Comparison of ENCODE assay signal across 11 mouse cellular contexts in the genomic region with DNA sequence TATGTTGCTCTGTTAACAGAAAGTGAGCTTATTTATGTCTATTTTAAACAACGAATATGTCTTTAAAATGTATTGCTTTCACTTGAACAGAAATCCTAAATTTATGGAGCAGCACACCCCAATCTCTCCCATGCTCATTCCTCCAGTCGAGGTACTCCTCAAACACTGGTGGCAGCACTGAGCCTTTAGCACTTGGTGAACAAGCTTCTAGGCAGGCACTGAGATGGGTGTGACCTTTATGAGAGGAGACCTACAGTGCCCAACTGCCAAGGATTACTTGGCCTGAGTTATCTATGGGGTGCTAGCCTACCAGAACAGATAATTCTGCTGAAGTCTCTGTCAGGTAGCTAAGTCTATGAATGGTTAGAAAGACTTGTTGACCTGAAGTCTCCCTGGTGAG. TPM values are rescaled to one million over a fixed set of nuclear protein-coding genes. Genes with fewer than 3 reads are reported as not detected.
DNase-seq lines count a peak whose midpoint lies in the region; ATAC-seq and TF ChIP-seq lines count a peak whose summit lies in the region.
"Had no signal": no experiment of that assay in that cellular context is flagged by ENCODE, and none has a peak within 500 bp of the region (broad histone marks: within the 10 kb centered on the region; RNA-seq: fewer than 3 reads in every experiment).

No protein-coding gene starts in this region.

- no peak for ATAC-seq in hindbrain, postnatal 0 days
- no peak for ATAC-seq in hindbrain, embryonic 16.5 days

- H3K36me3 ChIP-seq in hindbrain, postnatal 0 days (ENCODE audit: insufficient read depth, low read length) = peaks cover 7% of the 10 kb centered on the region; the same call in 1 of the 2 replicates
- peaks cover 4% of the 10 kb centered on the region; the same call in 1 of the 2 replicates for H3K36me3 ChIP-seq in hindbrain, embryonic 16.5 days (ENCODE audit: control insufficient read depth, insufficient read depth, low read length)
- peaks cover 4% of the 10 kb centered on the region; the same call in 1 of the 2 replicates for H3K36me3 ChIP-seq in thymus, adult 2 months (ENCODE audit: control insufficient read depth, insufficient read depth, low read length)
- H3K36me3 ChIP-seq in liver, adult 2 months (ENCODE audit: control insufficient read depth, insufficient read depth, low read length) = peaks cover 3% of the 10 kb centered on the region

- H3K79me2 ChIP-seq in liver, adult 2 months (ENCODE audit: control insufficient read depth, insufficient read depth, low read length) = peaks cover 14% of the 10 kb centered on the region; the same call in 1 of the 2 replicates

- TF ChIP-seq CTCF in hindbrain, postnatal 0 days (IDR thresholded peaks at IDR 0.05; ENCODE audit: low read depth) = peak; percentile 41
- TF ChIP-seq CTCF in thymus, adult 2 months (IDR thresholded peaks at IDR 0.05; ENCODE audit: borderline replicate concordance, control insufficient read depth, extremely low read depth, insufficient read depth, low read length, poor library complexity) = no peak
- TF ChIP-seq CTCF in liver, adult 2 months (IDR thresholded peaks at IDR 0.05; ENCODE audit: low read depth, low read length) = peak; percentile 6; the same call in 1 of the 2 replicates

- no peak for DNase-seq in hindbrain, postnatal 0 days (ENCODE audit: low spot score)
- DNase-seq in thymus, postnatal 4 days = peak; percentile 34
- no peak for DNase-seq in thymus, adult 2 months
- no peak for DNase-seq in liver, adult 2 months (ENCODE audit: extremely low read depth, low read depth, low spot score)
- DNase-seq in frontal cortex, postnatal 25 days (ENCODE audit: low spot score in 2 of 2) = no peak
- DNase-seq in spleen, adult 18-20 months = no peak
- no peak for DNase-seq in adrenal gland, postnatal 4 days (ENCODE audit: low spot score in 2 of 2)
- DNase-seq: cerebellum, adult 9-10 months had no signal

- no peaks in the 10 kb centered on the region for H3K27me3 ChIP-seq in hindbrain, postnatal 0 days (ENCODE audit: insufficient read depth, low read length)
- no peaks in the 10 kb centered on the region for H3K27me3 ChIP-seq in hindbrain, embryonic 16.5 days (replicated peaks; ENCODE audit: control insufficient read depth, insufficient read depth, low read length)
- H3K27me3 ChIP-seq in thymus, adult 2 months (ENCODE audit: control insufficient read depth, insufficient read depth, low read length) = no peaks in the 10 kb centered on the region
- no peaks in the 10 kb centered on the region for H3K27me3 ChIP-seq in liver, adult 2 months (ENCODE audit: control insufficient read depth, insufficient read depth, low read length)
- H3K27me3 ChIP-seq: lung, embryonic 15.5 days had no signal

- H3K9me3 ChIP-seq in hindbrain, postnatal 0 days (ENCODE audit: low read length) = no peaks in the 10 kb centered on the region
- H3K9me3 ChIP-seq in hindbrain, embryonic 16.5 days (ENCODE audit: control insufficient read depth, low read length) = no peaks in the 10 kb centered on the region
- H3K9me3 ChIP-seq: hindbrain, embryonic 10.5 days; lung, embryonic 15.5 days had no signal

- H3K4me2 ChIP-seq in hindbrain, postnatal 0 days (ENCODE audit: low read depth, low read length) = no peak overlapping the region
- H3K4me2 ChIP-seq in hindbrain, embryonic 16.5 days (ENCODE audit: low read length) = no peak overlapping the region
- H3K4me2 ChIP-seq: lung, embryonic 15.5 days had no signal

- 62% methylated on average over 2 of the region's 2 CpGs for WGBS in hindbrain, postnatal 0 days
- WGBS in hindbrain, embryonic 16.5 days = 61% methylated on average over 2 of the region's 2 CpGs
- 61% methylated on average over 2 of the region's 2 CpGs for WGBS in thymus, adult 2 months
- WGBS in liver, adult 2 months = 59% methylated on average over 2 of the region's 2 CpGs

- no peak overlapping the region for H3K4me3 ChIP-seq in hindbrain, postnatal 0 days (ENCODE audit: low read length)
- H3K4me3 ChIP-seq in hindbrain, embryonic 16.5 days (ENCODE audit: low read length) = no peak overlapping the region
- no peak overlapping the region for H3K4me3 ChIP-seq in thymus, adult 2 months (ENCODE audit: control insufficient read depth, insufficient read depth, low read length)
- no peak overlapping the region for H3K4me3 ChIP-seq in liver, adult 2 months (ENCODE audit: insufficient read depth, low read depth, low read length)
- H3K4me3 ChIP-seq: hindbrain, embryonic 10.5 days; lung, embryonic 15.5 days had no signal

- H3K4me1 ChIP-seq in hindbrain, postnatal 0 days (ENCODE audit: insufficient read depth, low read length) = no peaks in the 10 kb centered on the region
- H3K4me1 ChIP-seq in hindbrain, embryonic 16.5 days (ENCODE audit: control insufficient read depth, insufficient read depth, low read depth, low read length) = no peaks in the 10 kb centered on the region
- H3K4me1 ChIP-seq in thymus, adult 2 months (replicated peaks; ENCODE audit: control insufficient read depth, insufficient read depth, low read length) = peaks cover 9% of the 10 kb centered on the region
- peaks cover 18% of the 10 kb centered on the region for H3K4me1 ChIP-seq in liver, adult 2 months (ENCODE audit: control insufficient read depth, insufficient read depth, low read length)

- H3K9ac ChIP-seq in hindbrain, postnatal 0 days (replicated peaks; ENCODE audit: low read length) = no peak overlapping the region
- H3K9ac ChIP-seq in hindbrain, embryonic 16.5 days (ENCODE audit: low read depth, low read length) = no peak overlapping the region
- H3K9ac ChIP-seq in liver, adult 2 months (ENCODE audit: low read depth, low read length) = no peak overlapping the region
- H3K9ac ChIP-seq: lung, embryonic 15.5 days had no signal

- TF ChIP-seq POLR2A in thymus, adult 2 months (IDR thresholded peaks at IDR 0.05; ENCODE audit: control insufficient read depth, extremely low read depth, insufficient read depth, low read length, poor library complexity) = no peak
- TF ChIP-seq POLR2A in liver, adult 2 months (IDR thresholded peaks at IDR 0.05; ENCODE audit: extremely low read depth, insufficient read depth, low read length) = no peak

- H3K27ac ChIP-seq in hindbrain, postnatal 0 days = no peak overlapping the region
- no peak overlapping the region for H3K27ac ChIP-seq in hindbrain, embryonic 16.5 days (ENCODE audit: low read depth, low read length)
- no peak overlapping the region for H3K27ac ChIP-seq in thymus, adult 2 months (ENCODE audit: control insufficient read depth, insufficient read depth, low read length)
- no peak overlapping the region for H3K27ac ChIP-seq in liver, adult 2 months (replicated peaks; ENCODE audit: insufficient read depth, low read depth, low read length)
- H3K27ac ChIP-seq: hindbrain, embryonic 10.5 days had no signal

RNA-seq across cellular contexts. Expression of gene Mob2, which starts 41.2 kb away (rescaled TPM):
- 41.1 and 45.5 TPM in 2 replicates for total RNA-seq in hindbrain, postnatal 0 days (2014; rRNA removed)
- 43.4 and 44.1 TPM in 2 replicates for polyA plus RNA-seq in hindbrain, postnatal 0 days (2015; fragmentation: Nextera tagmentation; extraction: Ambion mirVana)
- polyA plus RNA-seq in hindbrain, embryonic 16.5 days (2015; fragmentation: Nextera tagmentation; extraction: Ambion mirVana) = 52.7 and 55.9 TPM in 2 replicates
- 62.6 and 73.5 TPM in 2 replicates for polyA plus RNA-seq in thymus, adult 2 months (2012; rRNA removed)
- total RNA-seq in liver, adult 2 months (2014; rRNA removed) = 26.2 and 27.6 TPM in 2 replicates
- polyA plus RNA-seq in liver, adult 2 months (2012; rRNA removed) = 24.0 and 26.4 TPM in 2 replicates
- 10 to 100 TPM; 50.1 to 52.1 TPM for total RNA-seq in adrenal gland, postnatal 4 days (2021)
